Mouse (Mus musculus) hindbrain, embryonic 13.5 days (tissue): ENCODE data around the gene Gls2. TPM values are rescaled to one million over a fixed set of nuclear protein-coding genes. Genes with fewer than 3 reads are reported as not detected.
"Not testable (repeated sequence)": the region's sequence is repeated elsewhere in the genome, so short reads cannot be mapped to it uniquely, and the experiment has no call there.

Experiments used
- ATAC-seq: fragments of 200-750 bp; cut with Nextera tagmentation; 2 replicates; pipeline ENCODE4 v1.8.0; 2017; ENCODE audit warnings: moderate TSS enrichment; ENCODE audit not compliant: low FRiP score
- H3K27ac ChIP-seq: fragments of 300-500 bp; sonication (generic); 2 replicates; pipeline ENCODE4 v1.5.1; 2015; ENCODE audit warnings: inconsistent platforms, mild to moderate bottlenecking, moderate library complexity
- H3K27me3 ChIP-seq: fragments of 300-500 bp; sonication (generic); 2 replicates; pipeline ENCODE4 v1.6.1; 2015; ENCODE audit warnings: mild to moderate bottlenecking, inconsistent platforms
- H3K36me3 ChIP-seq: fragments of 300-500 bp; sonication (generic); 2 replicates; pipeline ENCODE4 v1.6.1; 2015; ENCODE audit warnings: mild to moderate bottlenecking, inconsistent platforms
- H3K4me1 ChIP-seq: fragments of 300-500 bp; sonication (generic); replicated peaks from 2 replicates; pipeline ENCODE4 v1.6.1; 2015; ENCODE audit warnings: inconsistent platforms
- H3K4me2 ChIP-seq: fragments of 300-500 bp; sonication (generic); 2 replicates; pipeline ENCODE4 v1.6.1; 2015; ENCODE audit warnings: inconsistent platforms, mild to moderate bottlenecking, moderate library complexity
- H3K4me3 ChIP-seq: fragments of 300-500 bp; sonication (generic); 2 replicates; pipeline ENCODE4 v1.5.1; 2015; ENCODE audit warnings: mild to moderate bottlenecking, inconsistent platforms
- H3K9ac ChIP-seq: fragments of 300-500 bp; sonication (generic); 2 replicates; pipeline ENCODE4 v1.6.1; 2015; ENCODE audit warnings: mild to moderate bottlenecking, inconsistent platforms
- H3K9me3 ChIP-seq: fragments of 300-500 bp; sonication (generic); 2 replicates; pipeline ENCODE4 v1.6.1; 2016; ENCODE audit warnings: inconsistent platforms
- WGBS: fragments of 180-500 bp; shearing (Covaris S2); methylation state at CpG from one replicate; pipeline ENCODE4 v1.1.7; 2015; 5-methylcytosine and 5-hydroxymethylcytosine counted together
- polyA plus RNA-seq: library from polyadenylated mRNA; unstranded; fragments of >200 nt; fragmentation: Nextera tagmentation; extraction: Ambion mirVana; gene quantifications from 2 replicates; pipeline ENCODE4 v1.2.1, GENCODE M21; 2015

Gene Gls2
- polyA plus RNA-seq, 1 experiment from 2014 or later: 0.75 TPM

- Histone ChIP-seq H3K4me1 (no peaks in the 10 kb centered on the region), H3K27me3 (no peaks in the 10 kb centered on the region), H3K9me3 (no peaks in the 10 kb centered on the region), H3K4me3 (no peak overlapping the region), H3K27ac (no peak overlapping the region), H3K36me3 (peaks cover 13% of the 10 kb centered on the region), H3K9ac (no peak overlapping the region), H3K4me2 (no peak overlapping the region)
- no peak for ATAC-seq
- 91% methylated on average over 15 of the region's 15 CpGs for WGBS
Observed at GRCm38 (mm10) chr10:128204941-128205340, 10.7 kb downstream of the Gls2 start.

GRCm38 (mm10) chr10:128208326-128208725, 14.1 kb downstream of the Gls2 start:
- no peak for ATAC-seq
- Histone ChIP-seq H3K36me3 (peaks cover 13% of the 10 kb centered on the region), H3K4me1 (peaks cover 14% of the 10 kb centered on the region), H3K27me3 (peaks cover 2% of the 10 kb centered on the region), H3K4me3 (no peak overlapping the region), H3K9ac (no peak overlapping the region), H3K9me3 (no peaks in the 10 kb centered on the region), H3K27ac (no peak overlapping the region), H3K4me2 (no peak overlapping the region)
- WGBS: 94% methylated on average over 10 of the region's 10 CpGs

GRCm38 (mm10) chr10:128209311-128210009, 15.2 kb downstream of the Gls2 start:
- Histone ChIP-seq H3K27ac (no peak overlapping the region), H3K4me3 (no peak overlapping the region), H3K4me1 (peaks cover 14% of the 10 kb centered on the region), H3K27me3 (peaks cover 13% of the 10 kb centered on the region), H3K9me3 (no peaks in the 10 kb centered on the region), H3K4me2 (no peak overlapping the region), H3K9ac (no peak overlapping the region), H3K36me3 (peaks cover 13% of the 10 kb centered on the region)
- 92% methylated on average over 11 of the region's 11 CpGs for WGBS
- ATAC-seq: no peak

- Histone ChIP-seq H3K36me3 (peaks cover 13% of the 10 kb centered on the region), H3K9me3 (no peaks in the 10 kb centered on the region), H3K4me2 (no peak overlapping the region), H3K27ac (no peak overlapping the region), H3K27me3 (peaks cover 16% of the 10 kb centered on the region), H3K4me3 (no peak overlapping the region), H3K9ac (peak overlapping the region; percentile 76; the same call in 1 of the 2 replicates), H3K4me1 (peaks cover 14% of the 10 kb centered on the region)
- ATAC-seq: no peak
- 93% methylated on average over 2 of the region's 2 CpGs for WGBS
Observed at GRCm38 (mm10) chr10:128210131-128210530, 15.9 kb downstream of the Gls2 start.

GRCm38 (mm10) chr10:128210954-128211353, 16.7 kb downstream of the Gls2 start:
- no peak overlapping the region for H3K27ac ChIP-seq
- H3K9ac ChIP-seq: peak overlapping the region; percentile 76
- peaks cover 16% of the 10 kb centered on the region for H3K27me3 ChIP-seq
- peak overlapping the region; percentile 79 for H3K4me2 ChIP-seq
- WGBS: 37% methylated on average over 14 of the region's 14 CpGs
- H3K36me3 ChIP-seq: peaks cover 13% of the 10 kb centered on the region
- peaks cover 14% of the 10 kb centered on the region for H3K4me1 ChIP-seq
- H3K9me3 ChIP-seq: no peaks in the 10 kb centered on the region
- peak overlapping the region; percentile 58 for H3K4me3 ChIP-seq
- ATAC-seq: 0 out of 2 replicates have a peak, but pooled peaks have one; percentile 40

GRCm38 (mm10) chr10:128211390-128212108, 17.3 kb downstream of the Gls2 start, which contains the start of gene Spryd4:
TSS of gene Spryd4 (minus strand) at chr10:128211807.
- Histone ChIP-seq H3K9ac (peak within 1 kb of the TSS; percentile 76), H3K4me3 (peak within 1 kb of the TSS; percentile 58), H3K27ac (peak within 1 kb of the TSS; percentile 49; the same call in 1 of the 2 replicates), H3K4me1 (peaks cover 14% of the 10 kb centered on the region), H3K9me3 (no peaks in the 10 kb centered on the region), H3K36me3 (peaks cover 11% of the 10 kb centered on the region), H3K4me2 (peak within 1 kb of the TSS; percentile 79), H3K27me3 (peaks cover 16% of the 10 kb centered on the region)
- WGBS: under 1% methylated on average over 30 of the region's 30 CpGs
- peak; percentile 94 for ATAC-seq

- peaks cover 16% of the 10 kb centered on the region for H3K27me3 ChIP-seq
- 0 out of 2 replicates have a peak, but pooled peaks have one; percentile 16 for ATAC-seq
- H3K36me3 ChIP-seq: peaks cover 6% of the 10 kb centered on the region; the same call in 1 of the 2 replicates
- WGBS: 46% methylated on average over 6 of the region's 6 CpGs
- H3K9ac ChIP-seq: peak overlapping the region; percentile 76
- H3K4me3 ChIP-seq: peak overlapping the region; percentile 58
- peaks cover 14% of the 10 kb centered on the region for H3K4me1 ChIP-seq
- peak overlapping the region; percentile 79 for H3K4me2 ChIP-seq
- no peaks in the 10 kb centered on the region for H3K9me3 ChIP-seq
- peak overlapping the region; percentile 49; the same call in 1 of the 2 replicates for H3K27ac ChIP-seq
Observed at GRCm38 (mm10) chr10:128212148-128212547, 17.9 kb downstream of the Gls2 start.

- no peak overlapping the region for H3K9ac ChIP-seq
- no peak overlapping the region for H3K27ac ChIP-seq
- ATAC-seq: 0 out of 2 replicates have a peak, but pooled peaks have one; percentile 15
Observed at GRCm38 (mm10) chr10:128212871-128213323, 18.6 kb downstream of the Gls2 start.

GRCm38 (mm10) chr10:128214112-128214511, 19.9 kb downstream of the Gls2 start:
- not testable (repeated sequence) for H3K9ac ChIP-seq, H3K36me3 ChIP-seq, H3K4me2 ChIP-seq, ATAC-seq, H3K9me3 ChIP-seq, H3K4me3 ChIP-seq, H3K27ac ChIP-seq
- 93% methylated on average over 4 of the region's 4 CpGs for WGBS
- peaks cover 14% of the 10 kb centered on the region for H3K4me1 ChIP-seq
- peaks cover 16% of the 10 kb centered on the region for H3K27me3 ChIP-seq

More at GRCm38 (mm10) chr10:128212871-128213323, 18.6 kb downstream of the Gls2 start:
- H3K4me1 ChIP-seq: peaks cover 14% of the 10 kb centered on the region
- H3K9me3 ChIP-seq: no peaks in the 10 kb centered on the region
- 0 out of 2 replicates have a peak, but pooled peaks cover 4% of the 10 kb centered on the region for H3K36me3 ChIP-seq
- H3K27me3 ChIP-seq: peaks cover 16% of the 10 kb centered on the region
- WGBS: under 1% methylated on average over 18 of the region's 18 CpGs
- peak overlapping the region; percentile 21 for H3K4me3 ChIP-seq
- peak overlapping the region; percentile 50 for H3K4me2 ChIP-seq

- WGBS: 94% methylated on average over 5 of the region's 5 CpGs
- no peak overlapping the region for H3K27ac ChIP-seq
- H3K9ac ChIP-seq: no peak overlapping the region
- H3K4me1 ChIP-seq: peaks cover 14% of the 10 kb centered on the region
- ATAC-seq: no peak
- peaks cover 16% of the 10 kb centered on the region for H3K27me3 ChIP-seq
- H3K4me3 ChIP-seq: no peak overlapping the region
- no peak overlapping the region for H3K4me2 ChIP-seq
- no peaks in the 10 kb centered on the region for H3K36me3 ChIP-seq
- H3K9me3 ChIP-seq: no peaks in the 10 kb centered on the region
Observed at GRCm38 (mm10) chr10:128214981-128215380, 20.7 kb downstream of the Gls2 start.

- H3K27ac ChIP-seq: no peak overlapping the region
- H3K36me3 ChIP-seq: no peaks in the 10 kb centered on the region
- no peak overlapping the region for H3K4me3 ChIP-seq
- no peak overlapping the region for H3K9ac ChIP-seq
- H3K4me2 ChIP-seq: no peak overlapping the region
- peaks cover 11% of the 10 kb centered on the region for H3K27me3 ChIP-seq
- no peaks in the 10 kb centered on the region for H3K9me3 ChIP-seq
- 94% methylated on average over 18 of the region's 18 CpGs for whole genome bisulfite sequencing
- no peak for ATAC-seq
- H3K4me1 ChIP-seq: no peaks in the 10 kb centered on the region
Observed at GRCm38 (mm10) chr10:128218387-128219117, 24.3 kb downstream of the Gls2 start.
